Mouse (Mus musculus) liver, adult 2 months (tissue): Measurements from ENCODE around the gene Enc1.

Source experiments
- CTCF ChIP-seq: fragments of 200-500 bp; IDR thresholded peaks from 2 replicates; pipeline ENCODE4 v1.5.1; 2011; ENCODE audit warnings: low read depth, low read length, control low read depth
- POLR2A ChIP-seq: fragments of 200-500 bp; IDR thresholded peaks from 2 replicates; pipeline ENCODE4 v1.6.1; 2011; ENCODE audit warnings: low read length, control low read depth; ENCODE audit not compliant: insufficient read depth; ENCODE audit errors: extremely low read depth

DNA sequence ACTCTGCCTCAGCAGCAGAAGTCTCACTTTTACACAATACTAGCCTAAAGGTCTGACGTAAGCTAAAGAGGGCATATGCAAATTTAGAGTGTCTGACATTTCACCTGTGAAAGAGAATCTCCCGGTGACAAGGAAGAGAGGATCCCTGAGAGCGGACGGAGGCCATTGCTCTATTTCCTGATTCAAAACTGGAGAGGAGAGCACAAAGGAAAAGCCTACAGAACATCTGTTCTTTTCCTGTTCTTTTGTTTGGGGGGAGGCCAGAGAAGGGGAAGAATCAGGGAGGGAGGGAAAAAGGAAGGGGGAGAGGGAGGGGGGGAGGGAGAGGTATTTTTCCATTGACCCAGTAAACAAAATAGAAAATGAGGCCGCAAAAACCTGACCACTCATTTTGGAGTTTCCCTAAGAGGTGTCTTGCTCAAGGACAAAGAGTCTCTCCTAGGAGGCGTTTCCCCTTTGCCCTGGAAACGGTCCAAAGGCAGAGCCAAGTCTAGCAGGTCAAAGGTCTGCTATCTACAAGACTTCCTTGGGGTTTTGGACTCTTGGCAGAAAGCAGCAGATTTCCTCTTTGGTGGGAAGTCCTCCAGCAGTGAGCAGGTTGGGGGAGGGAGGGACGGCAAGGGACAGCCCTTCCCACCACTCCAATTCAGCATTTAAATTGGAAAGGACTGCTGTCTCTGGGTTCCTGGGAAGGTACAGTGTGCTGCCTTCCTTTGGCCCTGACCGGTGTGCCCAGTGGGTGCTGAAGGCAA lies 54.4 kb downstream of the Enc1 start:
- no peak for TF ChIP-seq CTCF
- TF ChIP-seq POLR2A, result no peak
